19 mouse cellular contexts compared by ENCODE assay signal in genomic region chr17:7915791-7916190, GRCm38 (mm10). TPM values are rescaled to one million over a fixed set of nuclear protein-coding genes. Genes with fewer than 3 reads are reported as not detected.
A peak's percentile ranks its signal among the peaks of the same experiment; 100 is the strongest.
DNase-seq lines count a peak whose midpoint lies in the region; ATAC-seq and TF ChIP-seq lines count a peak whose summit lies in the region.
"Had no signal": no experiment of that assay in that cellular context is flagged by ENCODE, and none has a peak within 500 bp of the region (broad histone marks: within the 10 kb centered on the region; RNA-seq: fewer than 3 reads in every experiment).

No protein-coding gene starts in this region.

- no peak overlapping the region for H3K27ac ChIP-seq in kidney, embryonic 16.5 days (ENCODE audit: low read length)
- H3K27ac ChIP-seq in bone marrow macrophage, adult 2 months (ENCODE audit: insufficient read depth, low read depth, low read length), result 0 out of 2 replicates have a peak overlapping the region, but pooled peaks have one; percentile 1
- no peak overlapping the region for H3K27ac ChIP-seq in midbrain, embryonic 14.5 days (replicated peaks; ENCODE audit: low read depth, low read length)
- H3K27ac ChIP-seq: embryonic facial prominence, embryonic 10.5 days; embryonic facial prominence, embryonic 12.5 days; forebrain, embryonic 13.5 days; forebrain, embryonic 15.5 days had no signal

- 86% methylated on average over 9 of the region's 9 CpGs for WGBS in kidney, embryonic 16.5 days
- 80% methylated on average over 9 of the region's 9 CpGs for WGBS in midbrain, embryonic 14.5 days

- H3K9ac ChIP-seq in kidney, embryonic 16.5 days (replicated peaks; ENCODE audit: low read length), result no peak overlapping the region
- no peak overlapping the region for H3K9ac ChIP-seq in midbrain, embryonic 14.5 days (replicated peaks; ENCODE audit: low read length)
- H3K9ac ChIP-seq: embryonic facial prominence, embryonic 12.5 days; forebrain, embryonic 13.5 days; forebrain, embryonic 15.5 days; forebrain, postnatal 0 days had no signal

- H3K36me3 ChIP-seq in kidney, embryonic 16.5 days (ENCODE audit: insufficient read depth, low read length), result no peaks in the 10 kb centered on the region
- no peaks in the 10 kb centered on the region for H3K36me3 ChIP-seq in midbrain, embryonic 14.5 days (ENCODE audit: control insufficient read depth, insufficient read depth, low read length)
- H3K36me3 ChIP-seq: embryonic facial prominence, embryonic 10.5 days; embryonic facial prominence, embryonic 12.5 days; forebrain, embryonic 15.5 days had no signal

- no peaks in the 10 kb centered on the region for H3K27me3 ChIP-seq in kidney, embryonic 16.5 days (ENCODE audit: insufficient read depth, low read length)
- no peaks in the 10 kb centered on the region for H3K27me3 ChIP-seq in midbrain, embryonic 14.5 days (ENCODE audit: control insufficient read depth, insufficient read depth, low read length)
- H3K27me3 ChIP-seq: embryonic facial prominence, embryonic 12.5 days; forebrain, embryonic 13.5 days; forebrain, embryonic 15.5 days had no signal

- no peak for TF ChIP-seq CTCF in bone marrow macrophage, adult 2 months (IDR thresholded peaks at IDR 0.05; ENCODE audit: low read depth, low read length)

- intact Hi-C loops in heart, postnatal 25 days (cut with DNase I), result no loop called here

- peak; percentile 65 for DNase-seq in heart, adult 11 months
- DNase-seq in heart, postnatal 25 days (ENCODE audit: low spot score), result no peak
- DNase-seq in kidney, postnatal 10 days, result peak; percentile 3
- no peak for DNase-seq in midbrain, embryonic 14.5 days
- DNase-seq: adrenal gland, adult 2 months; adrenal gland, postnatal 10 days; adrenal gland, postnatal 25 days; cerebellum, adult 11-12 months; cerebellum, adult 2 months; cerebellum, adult 9-10 months; cerebellum, postnatal 10 days; cerebellum, postnatal 25 days; forebrain, postnatal 0 days had no signal

- H3K4me1 ChIP-seq in kidney, embryonic 16.5 days (ENCODE audit: insufficient read depth, low read length), result peaks cover 39% of the 10 kb centered on the region
- peaks cover 45% of the 10 kb centered on the region for H3K4me1 ChIP-seq in bone marrow macrophage, adult 2 months (ENCODE audit: control insufficient read depth, insufficient read depth, low read length)
- no peaks in the 10 kb centered on the region for H3K4me1 ChIP-seq in midbrain, embryonic 14.5 days (ENCODE audit: control insufficient read depth, insufficient read depth, low read length)
- H3K4me1 ChIP-seq: embryonic facial prominence, embryonic 12.5 days; forebrain, embryonic 13.5 days; forebrain, embryonic 15.5 days had no signal

- H3K4me2 ChIP-seq in kidney, embryonic 16.5 days (replicated peaks; ENCODE audit: low read depth, low read length), result no peak overlapping the region
- no peak overlapping the region for H3K4me2 ChIP-seq in midbrain, embryonic 14.5 days (ENCODE audit: low read length)
- H3K4me2 ChIP-seq: embryonic facial prominence, embryonic 12.5 days; forebrain, embryonic 13.5 days; forebrain, embryonic 15.5 days had no signal

- TF ChIP-seq POLR2A in bone marrow macrophage, adult 2 months (IDR thresholded peaks at IDR 0.05; ENCODE audit: borderline replicate concordance, low read depth, low read length), result no peak

- H3K4me3 ChIP-seq in kidney, embryonic 16.5 days (ENCODE audit: low read length), result no peak overlapping the region
- H3K4me3 ChIP-seq in bone marrow macrophage, adult 2 months (ENCODE audit: insufficient read depth, low read length), result no peak overlapping the region
- no peak overlapping the region for H3K4me3 ChIP-seq in midbrain, embryonic 14.5 days (replicated peaks; ENCODE audit: low read depth, low read length)
- H3K4me3 ChIP-seq: embryonic facial prominence, embryonic 10.5 days; embryonic facial prominence, embryonic 12.5 days; forebrain, embryonic 13.5 days; forebrain, embryonic 15.5 days had no signal

- ATAC-seq in kidney, embryonic 16.5 days (ENCODE audit: low FRiP score, low TSS enrichment), result no peak
- no peak for ATAC-seq in midbrain, embryonic 14.5 days (ENCODE audit: low FRiP score, low TSS enrichment)
- ATAC-seq: forebrain, embryonic 13.5 days; forebrain, embryonic 15.5 days; forebrain, postnatal 0 days had no signal

- H3K9me3 ChIP-seq in kidney, embryonic 16.5 days (ENCODE audit: low read length), result peaks cover 4% of the 10 kb centered on the region
- H3K9me3 ChIP-seq in midbrain, embryonic 14.5 days (ENCODE audit: control insufficient read depth, low read length), result peaks cover 5% of the 10 kb centered on the region; the same call in 1 of the 2 replicates
- H3K9me3 ChIP-seq: forebrain, embryonic 13.5 days; forebrain, embryonic 15.5 days had no signal

RNA-seq across cellular contexts. Expression of gene Tagap, which starts 10.0 kb away (rescaled TPM):
- 1 to 10 TPM; 1.8 to 2.6 TPM for total RNA-seq in heart, postnatal 25 days (2021)
- polyA plus RNA-seq in kidney, embryonic 16.5 days (2015; fragmentation: Nextera tagmentation; extraction: Ambion mirVana), result 0.60 and 0.68 TPM in 2 replicates
- polyA plus RNA-seq in bone marrow macrophage, adult 2 months (2012; ENCODE audit: insufficient read depth, insufficient read length, missing spikeins), result 8.0 and 11.4 TPM in 2 replicates
- polyA plus RNA-seq in midbrain, embryonic 14.5 days (2014; fragmentation: Nextera tagmentation; extraction: Ambion mirVana), result 0.39 and 0.58 TPM in 2 replicates

RNA-seq across cellular contexts. Expression of gene Rsph3a, which starts 29.6 kb away (rescaled TPM):
- total RNA-seq in heart, postnatal 25 days (2021), result 10 to 100 TPM; 27.5 to 39.6 TPM
- polyA plus RNA-seq in kidney, embryonic 16.5 days (2015; fragmentation: Nextera tagmentation; extraction: Ambion mirVana), result 60.3 and 65.3 TPM in 2 replicates
- polyA plus RNA-seq in bone marrow macrophage, adult 2 months (2012; ENCODE audit: insufficient read depth, insufficient read length, missing spikeins), result 27.9 and 41.5 TPM in 2 replicates
- 83.9 and 84.0 TPM in 2 replicates for polyA plus RNA-seq in midbrain, embryonic 14.5 days (2014; fragmentation: Nextera tagmentation; extraction: Ambion mirVana)

Comparison
In these comparisons a context has a peak if more than half of its experiments do, and no peak if none do; other contexts are left out.
1. DNase-seq: peak in heart, adult 11 months (single experiment) and kidney, postnatal 10 days (single experiment); none in heart, postnatal 25 days (single experiment) and midbrain, embryonic 14.5 days (single experiment).